In the genomic region with DNA sequence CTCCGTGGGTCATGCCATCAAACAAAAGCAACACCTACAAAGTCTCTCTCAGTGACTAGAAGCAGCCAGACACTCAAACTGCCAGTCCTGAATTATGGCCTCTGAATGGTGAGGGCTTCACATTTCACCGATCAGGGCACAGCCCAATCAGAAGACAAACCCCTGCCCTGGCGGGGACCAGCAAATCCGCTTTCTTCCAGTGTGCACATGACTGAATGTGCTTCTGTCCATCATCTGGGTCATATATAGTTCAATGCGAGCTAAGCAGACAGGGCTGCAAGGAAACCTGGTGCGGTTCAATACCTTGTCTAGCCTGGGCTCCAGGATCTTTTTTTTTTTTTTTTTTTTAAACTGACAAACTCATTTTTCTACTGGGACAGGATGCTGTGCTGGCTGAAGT, we compare ENCODE assay signal across 8 mouse cellular contexts.
DNase-seq lines count a peak whose midpoint lies in the region; ATAC-seq and TF ChIP-seq lines count a peak whose summit lies in the region.

No protein-coding gene starts in this region.

- peak overlapping the region; percentile 66 for H3K4me2 ChIP-seq in forebrain, embryonic 12.5 days
- peak overlapping the region; percentile 67 for H3K4me2 ChIP-seq in lung, postnatal 0 days (replicated peaks; ENCODE audit: low read depth, low read length)

- H3K27me3 ChIP-seq in forebrain, embryonic 12.5 days: no peaks in the 10 kb centered on the region
- H3K27me3 ChIP-seq in lung, postnatal 0 days (replicated peaks; ENCODE audit: insufficient read depth, low read length): no peaks in the 10 kb centered on the region

- peak overlapping the region; percentile 63 for H3K4me3 ChIP-seq in brown adipose tissue, adult 24 weeks (ENCODE audit: insufficient read depth, low read depth, low read length)
- peak overlapping the region; percentile 57 for H3K4me3 ChIP-seq in forebrain, embryonic 12.5 days (replicated peaks)
- peak overlapping the region; percentile 50 for H3K4me3 ChIP-seq in lung, postnatal 0 days (ENCODE audit: low read depth, low read length)

- H3K9ac ChIP-seq in forebrain, embryonic 12.5 days: peak overlapping the region; percentile 74
- no peak overlapping the region for H3K9ac ChIP-seq in lung, postnatal 0 days (replicated peaks; ENCODE audit: low read depth)

- WGBS in forebrain, embryonic 12.5 days: 2% methylated on average over 6 of the region's 6 CpGs
- 4% methylated on average over 6 of the region's 6 CpGs for WGBS in lung, postnatal 0 days

- no peak for TF ChIP-seq CTCF in lung, postnatal 0 days (IDR thresholded peaks at IDR 0.05)

- no peaks in the 10 kb centered on the region for H3K4me1 ChIP-seq in brown adipose tissue, adult 24 weeks (ENCODE audit: control insufficient read depth, insufficient read depth, insufficient read length, low read length)
- H3K4me1 ChIP-seq in forebrain, embryonic 12.5 days: peaks cover 15% of the 10 kb centered on the region; the same call in 1 of the 2 replicates
- H3K4me1 ChIP-seq in lung, postnatal 0 days (ENCODE audit: insufficient read depth, low read depth, low read length): no peaks in the 10 kb centered on the region

- TF ChIP-seq EP300 in lung, postnatal 0 days (IDR thresholded peaks at IDR 0.05): no peak

- peak; percentile 84 for DNase-seq in MN1 (ENCODE audit: low spot score)
- DNase-seq in heart, postnatal 10 days: peak; percentile 80
- DNase-seq in kidney, postnatal 36 days: peak; percentile 51 to 62
- peak; percentile 78 for DNase-seq in lung, postnatal 0 days (ENCODE audit: low spot score)
- DNase-seq in ovary, postnatal 10 days (ENCODE audit: low spot score): peak; percentile 13
- DNase-seq in urinary bladder, adult 2 months (ENCODE audit: low spot score): peak; percentile 20

- 0 out of 2 replicates have a peak, but pooled peaks cover 5% of the 10 kb centered on the region for H3K36me3 ChIP-seq in forebrain, embryonic 12.5 days (replicated peaks)
- H3K36me3 ChIP-seq in lung, postnatal 0 days (ENCODE audit: insufficient read depth, low read length): no peaks in the 10 kb centered on the region

- intact Hi-C loops in heart, postnatal 10 days (cut with DNase I): no loop called here

- no peaks in the 10 kb centered on the region for H3K9me3 ChIP-seq in forebrain, embryonic 12.5 days
- H3K9me3 ChIP-seq in lung, postnatal 0 days (ENCODE audit: low read length): no peaks in the 10 kb centered on the region

- 0 out of 2 replicates have a peak overlapping the region, but pooled peaks have one; percentile 14 for H3K27ac ChIP-seq in brown adipose tissue, adult 24 weeks (replicated peaks; ENCODE audit: low read depth, low read length)
- H3K27ac ChIP-seq in forebrain, embryonic 12.5 days: peak overlapping the region; percentile 99
- peak overlapping the region; percentile 67 for H3K27ac ChIP-seq in lung, postnatal 0 days (ENCODE audit: low read length)

- peak; percentile 90 for ATAC-seq in forebrain, embryonic 12.5 days (ENCODE audit: low FRiP score)
- ATAC-seq in lung, postnatal 0 days: peak; percentile 86

Comparison
In these comparisons a context has a peak if more than half of its experiments do, and no peak if none do; other contexts are left out.
1. Peak in every context shown above with its lines: DNase-seq, ATAC-seq, H3K4me3 ChIP-seq and H3K27ac ChIP-seq.
2. DNase-seq: peak in every context shown above with its lines; median percentile 84 in MN1; 80 in heart, postnatal 10 days; 78 in lung, postnatal 0 days; 56 in kidney, postnatal 36 days; 20 in urinary bladder, adult 2 months; 13 in ovary, postnatal 10 days.
3. H3K27ac ChIP-seq: peak in every context shown above with its lines; median percentile 99 in forebrain, embryonic 12.5 days; 67 in lung, postnatal 0 days; 14 in brown adipose tissue, adult 24 weeks.